ENCODE assay signal across 8 mouse cellular contexts in the genomic region with DNA sequence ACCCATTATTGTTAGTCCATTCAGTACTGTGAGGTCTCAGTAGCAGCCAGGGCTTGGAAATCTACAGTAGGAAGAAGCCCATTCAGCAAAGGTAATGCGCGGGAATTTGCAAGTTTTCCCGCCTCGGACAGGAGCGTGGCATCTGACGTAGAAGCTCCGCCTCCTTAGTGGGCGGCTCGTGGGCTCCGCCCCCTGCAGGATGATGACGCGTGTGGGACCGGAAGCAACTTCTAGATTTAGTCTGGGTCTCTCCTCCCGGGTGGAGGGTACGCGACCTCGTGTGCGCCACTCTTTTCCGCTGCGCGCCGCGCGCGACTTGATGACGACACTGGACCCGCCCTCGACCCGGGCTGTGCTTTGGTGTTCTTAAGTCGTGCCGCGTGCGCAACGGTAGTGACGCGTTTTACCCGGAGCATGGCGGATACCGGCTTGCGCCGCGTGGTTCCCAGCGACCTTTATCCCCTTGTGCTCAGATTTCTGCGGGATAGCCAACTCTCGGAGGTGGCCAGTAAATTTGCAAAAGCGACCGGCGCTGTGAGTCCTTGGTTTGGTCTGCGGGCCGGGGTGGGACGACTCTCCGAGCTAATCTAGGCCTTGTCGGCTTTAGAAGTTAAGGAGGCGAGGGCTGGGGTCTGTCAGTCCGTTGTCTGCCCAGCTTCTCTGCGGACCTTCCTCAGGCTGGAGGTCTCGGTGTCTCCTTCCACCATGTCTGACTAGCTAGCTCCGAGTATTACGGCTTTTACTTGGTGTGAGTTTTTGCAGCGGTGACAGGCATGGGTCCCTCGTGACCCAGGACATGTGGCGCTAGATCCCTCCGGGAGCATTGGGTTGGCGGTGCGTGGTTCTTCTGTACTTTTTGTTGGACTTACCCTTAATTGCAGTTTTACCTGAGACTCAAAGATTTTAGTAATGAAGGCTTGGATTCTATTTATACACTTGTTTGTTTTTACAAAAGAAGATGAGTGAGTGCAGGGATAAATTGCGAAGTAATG. TPM values are rescaled to one million over a fixed set of nuclear protein-coding genes. Genes with fewer than 3 reads are reported as not detected.
A peak's percentile ranks its signal among the peaks of the same experiment; 100 is the strongest.
DNase-seq lines count a peak whose midpoint lies in the region; ATAC-seq lines count a peak whose summit lies in the region.

Gene Nolc1, plus strand, starts transcription at position 248 of the 992 bp plus-strand sequence.

- under 1% methylated on average over 66 of the region's 66 CpGs for WGBS in heart, embryonic 10.5 days
- WGBS in kidney, embryonic 15.5 days = under 1% methylated on average over 66 of the region's 66 CpGs

- peak within 1 kb of the TSS; percentile 83 for H3K4me2 ChIP-seq in kidney, embryonic 15.5 days

- H3K4me3 ChIP-seq in heart, embryonic 10.5 days = peak within 1 kb of the TSS; percentile 88
- H3K4me3 ChIP-seq in kidney, embryonic 15.5 days (replicated peaks) = peak within 1 kb of the TSS; percentile 93

- H3K9ac ChIP-seq in kidney, embryonic 15.5 days = peak within 1 kb of the TSS; percentile 71

- peaks cover 70% of the 10 kb centered on the region for H3K36me3 ChIP-seq in heart, embryonic 10.5 days
- peaks cover 68% of the 10 kb centered on the region for H3K36me3 ChIP-seq in kidney, embryonic 15.5 days

- no peaks in the 10 kb centered on the region for H3K9me3 ChIP-seq in heart, embryonic 10.5 days
- no peaks in the 10 kb centered on the region for H3K9me3 ChIP-seq in kidney, embryonic 15.5 days (replicated peaks)

- H3K27me3 ChIP-seq in heart, embryonic 10.5 days (ENCODE audit: insufficient read depth, poor library complexity, severe bottlenecking) = no peaks in the 10 kb centered on the region
- H3K27me3 ChIP-seq in kidney, embryonic 15.5 days = no peaks in the 10 kb centered on the region

- peak; percentile 93 for ATAC-seq in erythroblast, adult 5-6 weeks (replicated peaks; ENCODE audit: low FRiP score, poor library complexity, severe bottlenecking)
- ATAC-seq in kidney, embryonic 15.5 days (replicated peaks; ENCODE audit: low FRiP score) = peak; percentile 96
- peak; percentile 97 for ATAC-seq in monocyte, adult 5-6 weeks (replicated peaks; ENCODE audit: insufficient number of reproducible peaks, low FRiP score, low TSS enrichment, poor library complexity, severe bottlenecking)

- DNase-seq in B cell, adult 2 months = peak; percentile 100
- peak; percentile 100 for DNase-seq in brain, adult 2 months (ENCODE audit: low read depth, low spot score)
- DNase-seq in heart, embryonic 10.5 days (ENCODE audit: low spot score) = peak; percentile 100
- peak; percentile 97 for DNase-seq in liver
- DNase-seq in spleen, postnatal 4 days (ENCODE audit: low spot score in 2 of 2) = peak; percentile 97 to 98

- H3K27ac ChIP-seq in heart, embryonic 10.5 days = peak within 1 kb of the TSS; percentile 90
- peak within 1 kb of the TSS; percentile 87 for H3K27ac ChIP-seq in kidney, embryonic 15.5 days

- H3K4me1 ChIP-seq in heart, embryonic 10.5 days = peaks cover 27% of the 10 kb centered on the region
- H3K4me1 ChIP-seq in kidney, embryonic 15.5 days = peaks cover 20% of the 10 kb centered on the region

RNA-seq across cellular contexts. Expression of gene Nolc1, which starts in this region (rescaled TPM):
- 12.7 and 16.9 TPM in 2 replicates for total RNA-seq in erythroblast, adult 5-6 weeks (2015; ENCODE audit: low replicate concordance)
- 25.9 and 31.9 TPM in 2 replicates for total RNA-seq in erythroblast, adult 5-6 weeks (2017; ENCODE audit: low replicate concordance)
- polyA plus RNA-seq in heart, embryonic 10.5 days (2016; fragmentation: Nextera tagmentation; extraction: Ambion mirVana) = 80.2 and 117 TPM in 2 replicates
- polyA plus RNA-seq in kidney, embryonic 15.5 days (2015; fragmentation: Nextera tagmentation; extraction: Ambion mirVana) = 99.4 and 101 TPM in 2 replicates
- total RNA-seq in monocyte, adult 5-6 weeks (2017) = 30.2 to 54.5 TPM (median 30.5 TPM) in 3 replicates

Comparison
In these comparisons a context has a peak if more than half of its experiments do, and no peak if none do; other contexts are left out.
1. Peak in every context shown above with its lines: DNase-seq, ATAC-seq, H3K4me3 ChIP-seq and H3K27ac ChIP-seq.